Mouse (Mus musculus) liver (tissue): Measurements from ENCODE around the gene Heatr1.
A peak's percentile ranks its signal among the peaks of the same experiment; 100 is the strongest.

Experiments
- DNase-seq: peaks from one replicate; pipeline ENCODE4 v3.0.0-alpha.2; 2020; ENCODE audit warnings: mixed read lengths

The Heatr1 gene

DNA sequence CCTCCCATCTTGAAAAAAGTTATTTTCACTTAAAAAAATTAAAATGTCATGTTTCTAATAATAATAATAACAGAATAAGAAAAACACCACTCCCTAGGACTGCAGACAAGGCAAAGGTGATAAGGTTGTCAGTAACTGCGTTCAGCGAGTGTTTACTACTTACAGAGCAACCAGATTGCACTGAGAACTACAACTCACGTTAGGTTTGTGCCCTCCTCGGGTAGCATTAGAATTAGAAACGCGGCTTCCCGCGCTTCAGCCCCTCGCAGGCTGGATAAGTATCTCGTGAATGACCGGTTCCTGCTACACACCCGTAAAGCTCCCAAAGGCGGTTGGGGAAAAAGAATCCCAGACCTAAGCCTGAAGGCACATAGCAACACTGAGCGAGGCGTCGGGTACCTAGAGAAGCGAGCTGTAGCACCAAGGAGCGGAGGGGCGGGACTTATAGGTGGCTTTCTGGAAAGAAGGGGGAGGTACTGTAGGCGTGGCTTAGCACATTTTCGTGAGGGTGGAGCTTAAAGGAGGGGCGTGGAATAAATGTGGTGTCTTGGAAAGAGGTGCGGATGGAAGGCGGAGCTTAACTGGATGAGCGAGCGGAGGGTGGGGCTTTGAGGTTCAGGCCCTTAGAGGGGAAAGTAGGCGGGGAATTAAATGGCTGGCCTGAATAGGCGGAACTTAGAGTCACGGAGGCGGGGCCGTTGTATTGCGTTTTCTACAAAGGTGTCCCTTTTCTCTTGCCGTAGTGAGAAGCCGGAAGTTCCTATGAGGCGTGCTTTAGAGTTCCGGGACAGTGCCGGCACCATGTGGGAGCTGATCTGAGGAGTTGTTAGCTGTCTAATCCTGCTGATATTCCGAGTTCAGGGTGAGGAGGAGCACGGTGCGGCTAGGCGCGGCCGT is at the start of gene Heatr1:
Gene Heatr1 (plus strand): TSS at position 419 of the 897 bp plus-strand sequence.
- peak; percentile 97 for DNase-seq

DNA sequence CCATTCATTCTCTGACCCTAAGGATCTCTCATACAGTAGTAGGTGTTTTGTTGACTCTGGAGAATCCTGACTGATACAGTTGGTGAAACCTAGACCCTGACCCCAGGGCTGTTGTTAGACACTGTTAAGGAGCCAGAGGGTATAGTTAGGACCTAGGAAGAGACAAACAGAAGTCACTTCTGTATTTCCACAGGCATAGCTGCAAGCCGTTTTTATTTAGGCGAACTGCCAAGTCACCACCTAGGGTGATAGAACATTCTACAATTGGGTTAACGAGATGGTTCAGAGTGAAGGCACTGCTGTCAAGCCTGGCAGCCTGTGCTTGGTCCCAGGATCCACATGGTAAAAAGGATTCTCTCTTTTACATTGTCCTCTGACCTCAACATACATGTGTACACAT is 48.0 kb upstream of the Heatr1 start:
- DNase-seq, result no peak

DNA sequence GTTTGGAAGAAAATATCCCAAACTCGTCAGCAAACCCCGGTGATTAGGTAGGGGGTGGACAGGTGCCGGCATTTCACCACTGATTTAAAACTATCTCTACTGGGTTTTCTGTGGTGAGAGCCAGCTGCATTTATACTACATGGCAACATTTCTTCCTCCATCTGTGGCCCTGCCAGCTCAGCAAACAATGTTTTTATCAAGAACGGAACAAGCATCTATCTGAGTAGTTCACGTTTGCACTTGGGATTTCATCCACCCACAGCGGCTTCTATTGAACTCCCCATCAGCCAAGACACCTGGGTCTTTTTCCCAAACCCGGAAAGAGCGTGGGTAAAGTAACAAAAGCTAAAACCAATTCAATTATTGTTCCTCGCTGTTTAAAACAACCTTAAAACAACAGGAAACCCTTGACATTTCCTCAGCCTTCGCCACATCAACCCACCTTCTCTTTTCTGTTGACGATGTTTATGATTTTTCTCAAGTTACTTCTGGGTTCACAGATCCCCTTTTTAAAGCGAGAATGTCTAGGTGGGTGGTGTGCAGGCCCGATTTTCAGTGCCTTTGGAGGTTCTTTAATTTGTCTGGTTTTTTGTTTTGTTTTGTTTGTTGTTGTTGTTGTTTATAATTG is 45.5 kb upstream of the Heatr1 start:
- DNase-seq, result no peak

DNA sequence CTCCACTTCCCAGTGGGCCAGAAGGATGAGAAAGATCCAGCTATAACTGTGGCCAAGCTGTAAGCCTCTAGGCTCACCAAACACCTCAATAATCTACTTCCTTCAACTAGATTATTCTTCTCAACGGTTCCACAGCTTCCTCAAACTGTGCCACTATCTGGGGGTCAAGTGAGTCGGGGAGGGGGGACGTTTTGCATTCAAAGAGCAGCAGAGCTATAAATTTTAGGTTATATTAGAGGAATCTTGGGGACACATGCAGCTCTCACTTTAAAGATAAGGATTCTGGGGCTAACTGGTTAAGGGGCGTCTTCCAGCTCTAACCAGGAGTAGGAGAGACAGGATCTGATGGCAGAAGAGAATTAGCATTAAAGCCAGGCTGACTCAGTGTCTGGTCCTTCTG is 38.6 kb upstream of the Heatr1 start:
- DNase-seq, result no peak

DNA sequence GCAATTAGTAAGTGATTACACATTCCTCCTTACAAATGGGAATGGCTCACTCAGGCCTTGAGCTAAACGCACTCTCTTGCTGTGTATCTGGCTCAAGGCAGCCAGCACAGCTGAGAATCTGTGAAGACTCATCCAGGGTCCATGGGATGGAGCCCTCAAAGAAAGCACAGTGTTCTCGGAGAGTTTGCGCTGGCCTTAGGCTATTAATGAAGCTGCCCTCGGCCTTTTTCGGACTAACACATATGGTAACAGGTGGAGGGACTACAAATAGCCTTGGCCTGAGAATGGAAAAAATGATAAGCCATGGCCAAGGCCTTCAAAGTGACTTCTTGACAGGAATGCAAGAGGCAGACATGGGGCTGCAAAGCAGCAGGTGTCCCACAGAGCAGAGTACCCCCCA is 37.3 kb upstream of the Heatr1 start:
- DNase-seq, result no peak

DNA sequence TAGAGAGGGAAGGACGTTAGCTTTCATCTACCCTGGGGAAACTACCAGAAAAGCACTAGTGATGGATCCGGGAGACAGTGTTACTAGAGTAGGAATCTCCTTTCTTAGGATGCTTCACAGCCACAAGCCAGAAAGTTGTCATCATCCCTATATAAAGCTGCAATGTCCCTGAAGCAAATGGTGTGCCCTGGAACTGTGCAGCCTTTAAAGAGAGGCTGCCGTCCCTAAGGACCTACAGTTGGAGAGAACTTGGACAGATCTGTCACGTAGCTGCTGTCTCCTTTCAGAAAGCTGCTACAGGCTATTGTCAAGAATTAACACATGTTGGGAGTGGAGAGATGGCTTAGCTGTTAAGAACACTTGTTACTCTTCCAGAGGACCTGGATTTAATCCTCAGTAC is 33.3 kb upstream of the Heatr1 start:
- no peak for DNase-seq

DNA sequence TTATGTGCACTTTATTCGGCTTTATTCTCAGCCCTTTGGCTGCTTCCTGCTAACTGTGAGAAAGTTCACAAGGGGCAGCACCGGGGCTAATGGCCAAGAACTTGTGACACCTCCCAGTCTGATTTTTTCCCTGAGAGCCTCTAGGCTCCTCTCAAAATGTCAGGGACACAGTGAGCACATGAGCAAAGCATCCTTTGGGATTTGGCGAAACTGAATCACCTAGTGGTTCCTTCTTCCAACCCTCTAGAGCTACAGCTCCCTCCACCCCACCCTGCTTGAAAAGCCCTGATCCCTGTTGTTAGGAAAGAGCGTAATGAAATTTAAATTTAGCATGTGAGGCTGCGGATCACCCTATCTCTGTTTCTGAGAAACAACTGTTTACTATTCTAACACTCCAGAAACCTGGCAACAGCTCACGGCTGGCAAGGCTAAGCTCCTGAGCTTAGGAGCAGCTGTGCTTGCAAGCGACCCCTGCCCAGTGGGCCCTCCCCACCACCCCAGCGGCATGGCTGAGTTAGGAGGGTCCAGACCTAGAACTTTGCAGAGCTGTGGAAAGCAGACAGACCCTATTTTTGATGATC is 25.7 kb upstream of the Heatr1 start:
- no peak for DNase-seq

DNA sequence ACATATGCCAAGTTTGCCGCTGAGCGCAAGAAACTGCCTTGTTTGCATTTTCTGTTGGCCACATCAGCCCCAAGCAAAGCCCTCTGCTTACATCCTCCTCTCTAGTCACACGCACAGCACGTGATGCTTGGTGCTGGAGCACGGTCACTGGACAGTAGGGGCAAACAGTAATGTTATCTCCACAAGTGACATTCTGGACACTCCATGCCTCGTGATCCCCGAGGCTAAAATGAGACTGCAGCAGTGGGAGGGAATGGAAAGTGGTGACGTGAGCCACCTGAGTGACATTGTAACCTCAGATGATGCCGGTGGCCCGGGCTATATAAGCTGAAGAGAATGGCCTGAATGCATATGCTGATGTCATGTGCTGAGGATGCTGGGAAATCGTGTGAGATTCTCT is 24.9 kb upstream of the Heatr1 start:
- DNase-seq, result no peak

DNA sequence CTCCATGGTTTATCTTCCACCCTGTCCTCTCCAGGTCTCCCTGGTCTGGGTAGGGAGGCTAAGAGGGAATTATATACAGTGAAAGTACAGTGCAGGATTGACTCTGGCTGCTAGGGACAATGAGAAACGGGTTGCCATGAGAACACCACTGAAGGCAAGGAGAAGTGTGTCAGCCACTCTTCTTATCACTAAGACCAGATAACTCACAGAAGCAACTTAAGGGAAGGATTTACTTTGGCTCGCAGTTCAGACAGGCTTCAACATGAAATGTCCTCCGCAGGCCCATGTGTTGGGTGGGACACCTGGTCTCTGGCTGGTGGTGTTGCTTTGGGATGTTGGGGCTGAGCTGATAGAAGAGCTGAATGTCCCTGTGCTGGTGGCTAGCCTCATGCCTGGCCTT is 22.1 kb upstream of the Heatr1 start:
- no peak for DNase-seq

DNA sequence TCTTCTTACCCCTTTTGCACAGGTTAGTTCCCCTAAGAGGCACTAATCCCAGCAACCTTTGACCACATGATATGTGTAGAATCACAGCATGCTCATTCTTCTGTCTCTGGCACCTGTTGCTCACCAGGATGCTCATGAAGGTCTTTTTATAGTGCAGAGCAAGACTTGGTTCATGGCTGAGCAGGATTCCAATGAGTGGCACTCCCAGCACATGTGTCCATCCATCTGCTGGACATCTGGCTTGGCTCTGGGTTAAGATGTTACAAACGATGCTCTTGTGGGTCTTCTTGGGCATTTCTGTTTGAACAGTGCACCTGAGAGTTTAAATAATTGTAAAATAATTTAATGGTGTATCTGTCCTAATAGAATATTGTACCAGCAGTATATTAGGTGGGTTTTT is 18.0 kb upstream of the Heatr1 start:
- DNase-seq, result no peak

DNA sequence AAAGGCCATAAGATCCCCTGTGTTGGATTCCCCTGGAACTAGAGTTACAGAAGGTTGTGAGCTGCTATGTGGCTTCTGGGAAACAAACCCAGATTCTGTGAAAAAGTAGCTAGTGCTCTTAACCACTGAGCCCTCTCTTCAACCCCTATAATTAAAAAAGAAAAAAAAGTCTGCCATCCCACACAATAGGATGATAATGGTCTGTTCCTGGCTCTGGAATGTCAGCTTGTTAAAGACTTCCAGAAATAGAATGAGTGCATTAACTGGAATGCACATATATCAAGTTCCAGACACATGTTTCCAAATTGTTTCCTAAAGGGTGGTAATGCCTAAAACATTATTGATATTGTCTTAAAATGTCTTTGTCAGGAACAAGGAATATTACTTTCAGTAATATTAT is 10.0 kb upstream of the Heatr1 start:
- DNase-seq, result no peak

DNA sequence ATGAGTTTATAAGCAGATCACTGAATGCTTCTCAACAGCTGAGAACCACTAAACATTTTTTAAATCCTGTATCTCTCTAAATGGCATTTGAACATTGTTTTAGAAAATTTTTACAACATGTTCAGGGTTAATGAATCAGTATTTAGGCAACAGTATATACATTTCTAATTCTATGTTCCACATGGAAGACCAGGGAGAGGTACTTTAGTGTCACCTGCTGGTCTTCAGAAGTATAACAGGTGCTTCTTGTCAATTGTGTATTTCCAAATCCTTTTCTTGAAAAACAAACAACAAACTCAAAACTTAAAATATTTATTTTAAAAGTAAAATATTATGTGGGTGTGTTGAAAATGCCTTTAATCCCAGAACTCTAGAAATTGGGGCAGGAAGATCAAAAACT is 8.5 kb upstream of the Heatr1 start:
- no peak for DNase-seq

DNA sequence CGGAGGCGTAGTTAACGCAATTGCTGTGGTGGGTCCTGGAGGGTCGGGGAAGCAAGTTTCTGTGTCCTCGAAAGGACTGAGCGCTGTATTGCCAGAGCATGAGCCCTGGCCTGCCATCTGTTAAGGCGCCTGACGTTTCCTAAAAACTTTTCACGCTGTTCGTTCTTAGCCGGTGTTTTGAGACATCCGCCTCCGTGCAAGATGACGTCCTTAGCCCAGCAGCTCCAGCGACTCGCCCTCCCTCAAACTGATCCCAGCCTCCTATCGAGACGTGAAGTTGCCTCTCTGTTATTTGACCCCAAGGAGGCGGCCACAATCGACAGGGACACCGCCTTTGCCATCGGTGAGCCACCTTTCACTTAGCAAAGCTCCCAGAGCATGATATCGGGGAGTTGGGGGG is 744 bp downstream of the Heatr1 start:
- peak; percentile 12 for DNase-seq

DNA sequence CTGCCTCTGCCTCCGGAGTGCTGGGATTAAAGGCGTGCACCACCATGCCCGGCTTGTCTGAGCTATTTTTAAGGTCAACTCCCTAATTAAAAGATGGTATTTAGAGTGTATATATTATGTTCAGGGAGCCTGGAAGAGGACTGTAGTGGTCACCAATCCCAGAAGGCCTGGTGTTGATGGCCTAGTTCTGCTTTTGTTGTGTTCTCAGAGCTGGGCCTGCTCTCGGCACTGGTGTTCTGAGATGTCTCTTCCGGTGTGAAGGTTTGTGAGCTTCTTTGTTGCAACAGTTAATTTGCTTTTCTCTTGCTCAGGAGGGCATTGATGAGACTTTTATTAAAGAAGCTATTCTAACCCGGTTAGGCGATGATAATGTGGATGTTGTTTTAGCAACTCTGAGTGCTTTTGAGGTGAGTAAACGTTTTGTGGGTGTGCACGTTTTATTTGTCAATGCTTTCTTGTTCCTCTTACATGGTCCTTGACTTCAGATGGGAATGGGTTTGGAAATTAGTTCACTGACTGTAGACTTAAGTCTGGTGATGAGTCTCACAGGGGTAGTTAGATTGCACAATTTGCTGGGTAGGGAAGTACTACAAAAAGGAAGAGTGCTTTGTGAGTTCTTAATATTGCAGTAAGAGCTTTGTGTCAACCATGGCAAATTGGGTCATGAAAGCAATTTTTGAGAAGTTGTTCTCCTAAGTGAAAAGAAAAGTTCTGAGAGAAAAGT is 13.7 kb downstream of the Heatr1 start:
- DNase-seq, result no peak

DNA sequence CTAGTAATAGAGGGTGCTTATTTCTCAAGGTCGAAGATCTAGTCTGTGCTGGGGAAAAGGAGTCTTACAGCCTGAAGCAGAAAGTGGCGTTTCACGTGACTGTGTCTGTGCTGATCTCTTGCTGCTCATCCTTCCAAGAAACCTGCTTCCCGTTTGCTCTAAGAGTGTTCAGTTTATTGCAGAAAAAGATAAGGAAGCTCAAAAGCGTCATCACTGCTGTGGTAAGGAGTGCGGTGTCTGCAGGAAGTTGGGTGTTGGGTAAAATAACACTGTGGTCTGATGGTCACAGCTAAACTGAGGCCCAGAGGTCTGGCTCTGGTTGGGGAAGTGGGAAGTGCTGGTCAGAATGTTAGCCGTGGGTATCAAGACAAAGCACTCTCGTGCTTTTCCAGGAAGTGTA is 17.2 kb downstream of the Heatr1 start:
- DNase-seq, result peak; percentile 35

DNA sequence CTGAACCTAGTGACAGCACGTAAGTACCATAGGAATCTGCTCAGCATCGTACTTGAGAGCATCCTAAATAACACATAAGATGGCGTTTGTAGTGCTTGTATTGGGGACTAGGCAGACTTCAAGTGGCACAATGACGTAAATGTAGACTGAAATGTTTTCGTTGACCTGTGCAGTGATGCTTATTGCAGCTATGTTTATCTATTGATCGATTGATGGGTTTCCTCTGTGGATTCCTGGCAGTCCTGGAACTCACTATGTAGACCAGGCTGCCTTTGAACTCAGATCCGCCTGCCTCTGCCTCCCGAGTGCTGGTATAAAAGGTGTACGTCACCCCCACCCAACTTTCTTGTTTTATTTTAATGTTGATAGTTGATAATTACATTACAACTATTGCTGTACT is 25.8 kb downstream of the Heatr1 start:
- no peak for DNase-seq

DNA sequence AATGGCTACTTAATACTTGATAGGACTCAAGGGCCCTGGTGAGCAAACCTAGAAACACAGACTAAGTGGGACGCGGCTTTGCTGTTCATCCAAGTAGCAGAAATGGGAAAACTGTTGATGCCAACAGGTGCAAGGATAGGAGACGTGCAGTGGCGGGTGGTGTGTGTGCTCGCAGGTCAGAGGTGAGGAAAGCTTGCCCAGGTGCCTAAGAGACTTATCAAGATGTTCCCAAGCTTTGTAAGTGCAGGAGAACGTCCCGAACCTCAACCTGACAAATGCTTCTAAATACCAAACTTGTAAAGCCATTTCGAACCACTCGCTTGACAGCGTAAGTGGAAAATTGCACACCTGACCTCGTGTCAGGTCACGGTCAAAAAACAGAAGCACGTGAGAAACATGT is 33.7 kb downstream of the Heatr1 start:
- no peak for DNase-seq

DNA sequence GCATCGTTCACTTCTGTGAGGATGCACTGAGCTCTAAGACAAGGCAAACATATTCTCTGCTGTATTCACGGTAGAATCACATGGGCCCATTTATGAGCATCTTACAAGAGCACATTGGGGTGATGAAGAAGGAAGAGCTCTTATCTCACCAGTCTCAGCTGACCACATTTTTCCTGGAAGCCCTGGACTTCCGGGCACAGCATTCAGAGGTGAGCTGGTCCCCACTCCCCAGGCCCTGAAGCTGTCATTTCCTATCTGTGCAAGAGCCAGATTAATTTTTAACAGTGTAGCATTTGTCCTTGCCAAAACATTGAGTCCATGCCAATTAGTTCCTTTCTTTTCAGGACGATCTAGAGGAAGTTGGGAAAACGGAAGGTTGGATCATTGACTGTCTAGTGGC is 39.0 kb downstream of the Heatr1 start:
- no peak for DNase-seq

DNA sequence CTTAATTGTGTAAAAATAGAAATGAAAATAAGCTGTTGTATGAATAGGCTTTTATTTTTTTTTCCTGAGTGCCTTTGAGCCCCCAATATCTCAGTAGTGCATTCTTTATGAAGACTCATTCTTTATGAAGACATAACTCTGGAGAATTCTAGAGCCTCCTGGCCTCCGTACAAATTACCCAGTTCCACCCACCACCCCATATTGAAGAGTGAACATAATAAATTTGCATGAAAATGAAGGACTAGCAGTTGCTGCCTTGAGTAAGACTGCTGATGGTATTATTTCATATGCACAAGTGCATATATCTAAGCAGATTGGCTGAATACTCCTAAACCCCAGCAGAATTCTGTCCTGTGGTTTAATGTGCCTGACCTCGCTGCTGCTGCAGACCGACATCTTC is 44.8 kb downstream of the Heatr1 start:
- no peak for DNase-seq

DNA sequence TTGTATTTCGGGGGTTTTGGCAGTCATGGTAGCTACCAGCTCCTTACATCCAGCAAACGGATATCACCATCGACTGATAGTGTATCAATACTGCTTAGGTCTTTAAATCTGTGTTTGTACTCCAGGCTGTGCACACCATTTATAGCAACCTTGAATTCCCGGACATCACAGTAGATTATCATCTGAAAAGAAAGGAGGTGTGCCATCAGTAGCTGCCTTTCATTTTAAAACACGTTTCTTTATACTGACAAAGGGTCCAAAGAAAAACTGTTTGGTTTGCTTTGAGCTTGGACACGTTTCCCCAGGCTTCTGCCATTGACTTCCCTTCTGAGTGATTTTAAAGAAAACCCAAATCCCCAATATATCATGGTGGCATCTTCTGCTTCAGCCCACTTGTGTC is 46.0 kb downstream of the Heatr1 start:
- DNase-seq, result no peak

DNA sequence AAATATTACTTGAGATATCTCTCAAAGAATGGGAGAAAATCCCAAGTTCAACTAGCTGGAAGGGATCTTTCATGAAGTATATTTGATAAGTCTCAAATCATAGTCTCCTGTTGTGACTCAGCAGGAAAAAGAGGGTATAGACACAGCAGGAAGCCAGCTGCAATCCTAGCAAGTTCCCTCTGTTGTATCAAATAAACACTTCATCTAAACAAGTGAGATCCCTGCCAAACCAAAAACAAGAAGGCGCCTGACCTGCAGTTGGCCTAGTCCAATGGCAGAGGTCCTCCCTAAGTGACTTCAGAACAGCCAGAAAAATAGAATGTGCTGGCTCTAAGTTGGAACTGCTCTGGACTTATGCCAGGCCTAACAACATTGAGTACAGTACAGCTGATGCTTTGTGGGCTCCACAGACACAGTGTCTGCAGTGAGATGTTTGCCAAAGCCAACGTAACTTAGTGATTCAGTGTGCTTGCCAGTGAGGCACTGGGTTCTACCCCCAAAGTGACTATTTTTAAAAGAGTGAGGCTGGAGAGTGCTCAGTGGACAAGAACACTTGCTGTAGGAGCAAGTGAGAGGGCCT is 47.3 kb downstream of the Heatr1 start:
- DNase-seq, result no peak

DNA sequence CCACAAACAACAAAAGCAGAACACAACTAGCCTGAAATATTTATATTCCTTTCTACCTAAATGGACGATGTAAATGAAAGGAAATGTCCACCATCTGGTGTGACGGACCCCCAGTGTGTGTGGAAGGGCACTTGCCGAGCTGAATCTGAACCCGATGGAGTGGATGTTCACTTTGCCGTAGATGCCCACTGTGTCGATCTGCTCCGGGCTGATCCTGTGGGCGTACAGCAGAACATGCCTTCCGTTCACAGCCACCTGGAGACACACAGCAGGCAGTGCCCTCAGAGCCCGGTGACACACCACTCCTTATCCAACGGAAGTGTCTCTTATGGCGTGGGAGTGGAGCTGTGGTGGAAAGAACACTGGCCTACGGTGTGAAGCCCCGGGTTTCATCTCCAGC is 58.3 kb downstream of the Heatr1 start:
- DNase-seq, result no peak
